Mouse (Mus musculus) E14TG2a.4 (cell line): Measurements from ENCODE around the gene Mmrn2.

Source experiments
- H3K27me3 ChIP-seq: 2 replicates; pipeline ENCODE4 v1.6.1; 2014; ENCODE audit warnings: low read length, control low read depth; ENCODE audit not compliant: insufficient read depth
- H3K36me3 ChIP-seq: 2 replicates; pipeline ENCODE4 v1.6.1; 2014; ENCODE audit warnings: low read length, control low read depth; ENCODE audit not compliant: insufficient read depth
- H3K4me1 ChIP-seq: replicated peaks from 2 replicates; pipeline ENCODE4 v1.6.1; 2014; ENCODE audit warnings: low read depth, low read length, control low read depth
- H3K4me3 ChIP-seq: replicated peaks from 2 replicates; pipeline ENCODE4 v1.5.1; 2014; ENCODE audit warnings: mild to moderate bottlenecking, low read length
- H3K9me3 ChIP-seq: 2 replicates; pipeline ENCODE4 v1.6.1; 2014; ENCODE audit warnings: low read length, control low read depth
- CTCF ChIP-seq: conservative IDR thresholded peaks from 2 replicates; pipeline ENCODE4 v1.5.1; 2014; ENCODE audit warnings: low read length
- NANOG ChIP-seq: IDR thresholded peaks from 2 replicates; pipeline ENCODE4 v1.6.1; 2014; ENCODE audit warnings: borderline replicate concordance, low read length, mixed read lengths
- POU5F1 ChIP-seq: IDR thresholded peaks from 2 replicates; pipeline ENCODE4 v1.6.1; 2014; ENCODE audit warnings: low read length, borderline replicate concordance

Gene Mmrn2

GRCm38 (mm10) chr14:34450451-34450850 lies 75.2 kb downstream of the Mmrn2 start:
- peaks cover 41% of the 10 kb centered on the region for H3K4me1 ChIP-seq
- H3K9me3 ChIP-seq: no peaks in the 10 kb centered on the region
- no peaks in the 10 kb centered on the region for H3K27me3 ChIP-seq
- TF ChIP-seq CTCF (no peak), NANOG (no peak), POU5F1 (no peak)
- peaks cover 10% of the 10 kb centered on the region; the same call in 1 of the 2 replicates for H3K36me3 ChIP-seq
- no peak overlapping the region for H3K4me3 ChIP-seq

- no peaks in the 10 kb centered on the region for H3K9me3 ChIP-seq
- TF ChIP-seq NANOG (no peak), CTCF (no peak), POU5F1 (no peak)
- peaks cover 41% of the 10 kb centered on the region for H3K4me1 ChIP-seq
- no peaks in the 10 kb centered on the region for H3K27me3 ChIP-seq
- H3K36me3 ChIP-seq: peaks cover 15% of the 10 kb centered on the region
- no peak overlapping the region for H3K4me3 ChIP-seq
Measured at GRCm38 (mm10) chr14:34451872-34452271, 76.6 kb downstream of the Mmrn2 start.

- peaks cover 13% of the 10 kb centered on the region for H3K36me3 ChIP-seq
- H3K4me3 ChIP-seq: 0 out of 2 replicates have a peak overlapping the region, but pooled peaks have one; percentile 17
- no peak for TF ChIP-seq NANOG
- TF ChIP-seq POU5F1: no peak
- no peak for TF ChIP-seq CTCF
- no peaks in the 10 kb centered on the region for H3K9me3 ChIP-seq
- H3K27me3 ChIP-seq: no peaks in the 10 kb centered on the region
- peaks cover 43% of the 10 kb centered on the region for H3K4me1 ChIP-seq
Measured at GRCm38 (mm10) chr14:34453648-34454047, 78.4 kb downstream of the Mmrn2 start.
